ENCODE assay signal across 31 mouse cellular contexts in genomic region chr3:135672135-135672534, GRCm38 (mm10). TPM values are rescaled to one million over a fixed set of nuclear protein-coding genes. Genes with fewer than 3 reads are reported as not detected.
DNase-seq lines count a peak whose midpoint lies in the region; ATAC-seq and TF ChIP-seq lines count a peak whose summit lies in the region.
"Had no signal": no experiment of that assay in that cellular context is flagged by ENCODE, and none has a peak within 500 bp of the region (broad histone marks: within the 10 kb centered on the region; RNA-seq: fewer than 3 reads in every experiment).

No protein-coding gene starts in this region.

- TF ChIP-seq CTCF in hindbrain, postnatal 0 days (IDR thresholded peaks at IDR 0.05; ENCODE audit: low read depth): no peak
- TF ChIP-seq CTCF in midbrain, postnatal 0 days (IDR thresholded peaks at IDR 0.05): no peak
- TF ChIP-seq CTCF in brain, embryonic 14.5 days (IDR thresholded peaks at IDR 0.05; ENCODE audit: borderline replicate concordance, extremely low read depth, insufficient read depth, insufficient read length): no peak
- no peak for TF ChIP-seq CTCF in embryonic fibroblast, embryonic 13.5 days (IDR thresholded peaks at IDR 0.05; ENCODE audit: borderline replicate concordance, insufficient read depth, low read length)

- peak; percentile 45 for DNase-seq in hindbrain, embryonic 11.5 days (ENCODE audit: low spot score)
- no peak for DNase-seq in hindbrain, postnatal 0 days (ENCODE audit: low spot score)
- no peak for DNase-seq in midbrain, postnatal 0 days (ENCODE audit: low spot score)
- DNase-seq in brain, embryonic 14.5 days (ENCODE audit: low read depth): peak; percentile 74
- DNase-seq in heart, adult 9 months (ENCODE audit: low spot score in 2 of 2): no peak
- no peak for DNase-seq in adrenal gland, adult 18-20 months (ENCODE audit: low spot score in 2 of 2)
- DNase-seq: adrenal gland, adult 8-10 months; cerebellum, adult 8-10 months; cerebellum, postnatal 25 days; gastrocnemius, adult 2 months; gastrocnemius, postnatal 36 days; heart, adult 18-20 months; heart, postnatal 10 days; kidney, adult 11 months; kidney, postnatal 14 days; layer of hippocampus, adult 9-11 months; lung, embryonic 14.5 days; lung, postnatal 36 days; right cerebral cortex, adult 18-20 months had no signal

- peaks cover 6% of the 10 kb centered on the region for H3K4me1 ChIP-seq in hindbrain, embryonic 11.5 days (replicated peaks; ENCODE audit: control insufficient read depth, insufficient read depth, low read length)
- peaks cover 25% of the 10 kb centered on the region; the same call in 1 of the 2 replicates for H3K4me1 ChIP-seq in hindbrain, postnatal 0 days (ENCODE audit: insufficient read depth, low read length)
- peaks cover 23% of the 10 kb centered on the region; the same call in 1 of the 2 replicates for H3K4me1 ChIP-seq in midbrain, embryonic 12.5 days
- H3K4me1 ChIP-seq in midbrain, postnatal 0 days (ENCODE audit: insufficient read depth, low read length): peaks cover 5% of the 10 kb centered on the region
- H3K4me1 ChIP-seq in embryonic fibroblast, embryonic 13.5 days (ENCODE audit: control insufficient read depth, insufficient read depth, low read length): peaks cover 37% of the 10 kb centered on the region

- no peaks in the 10 kb centered on the region for H3K36me3 ChIP-seq in hindbrain, embryonic 11.5 days (ENCODE audit: control insufficient read depth, insufficient read depth, low read length)
- no peaks in the 10 kb centered on the region for H3K36me3 ChIP-seq in hindbrain, postnatal 0 days (ENCODE audit: insufficient read depth, low read length)
- H3K36me3 ChIP-seq in midbrain, embryonic 12.5 days: 0 out of 2 replicates have a peak, but pooled peaks cover 3% of the 10 kb centered on the region
- 0 out of 2 replicates have a peak, but pooled peaks cover 2% of the 10 kb centered on the region for H3K36me3 ChIP-seq in midbrain, postnatal 0 days (ENCODE audit: insufficient read depth, low read length)
- H3K36me3 ChIP-seq: limb, embryonic 15.5 days; neural tube, embryonic 12.5 days had no signal

- no peaks in the 10 kb centered on the region for H3K27me3 ChIP-seq in hindbrain, embryonic 11.5 days (ENCODE audit: control insufficient read depth, insufficient read depth, low read length)
- no peaks in the 10 kb centered on the region for H3K27me3 ChIP-seq in hindbrain, postnatal 0 days (ENCODE audit: insufficient read depth, low read length)
- no peaks in the 10 kb centered on the region for H3K27me3 ChIP-seq in midbrain, embryonic 12.5 days
- H3K27me3 ChIP-seq in midbrain, postnatal 0 days (ENCODE audit: insufficient read depth, low read length): no peaks in the 10 kb centered on the region
- H3K27me3 ChIP-seq: CH12.LX; heart, embryonic 13.5 days; limb, embryonic 15.5 days; liver, embryonic 15.5 days; neural tube, embryonic 12.5 days had no signal

- peak; percentile 62; the same call in 1 of the 2 replicates for ATAC-seq in hindbrain, embryonic 11.5 days (ENCODE audit: low FRiP score)
- ATAC-seq in hindbrain, postnatal 0 days: no peak
- ATAC-seq in midbrain, embryonic 12.5 days (ENCODE audit: low FRiP score, low read depth): peak; percentile 36
- no peak for ATAC-seq in midbrain, postnatal 0 days (ENCODE audit: low FRiP score)
- ATAC-seq: activated CD4-positive, CD25-positive, alpha-beta regulatory T cell, adult 4 months; inflammation-experienced regulatory T-cells, adult 6 months had no signal

- H3K4me2 ChIP-seq in hindbrain, embryonic 11.5 days (replicated peaks; ENCODE audit: low read depth, low read length): no peak overlapping the region
- H3K4me2 ChIP-seq in hindbrain, postnatal 0 days (ENCODE audit: low read depth, low read length): no peak overlapping the region
- H3K4me2 ChIP-seq in midbrain, embryonic 12.5 days (replicated peaks): no peak overlapping the region
- H3K4me2 ChIP-seq in midbrain, postnatal 0 days (ENCODE audit: low read depth, low read length, poor library complexity, severe bottlenecking): no peak overlapping the region
- H3K4me2 ChIP-seq: heart, embryonic 13.5 days; limb, embryonic 15.5 days; liver, embryonic 15.5 days; lung, embryonic 14.5 days; midbrain, embryonic 11.5 days; neural tube, embryonic 12.5 days had no signal

- no peaks in the 10 kb centered on the region for H3K9me3 ChIP-seq in hindbrain, embryonic 11.5 days (ENCODE audit: control insufficient read depth, low read length)
- H3K9me3 ChIP-seq in hindbrain, postnatal 0 days (ENCODE audit: low read length): no peaks in the 10 kb centered on the region
- H3K9me3 ChIP-seq in midbrain, embryonic 12.5 days: 0 out of 2 replicates have a peak, but pooled peaks cover 3% of the 10 kb centered on the region
- no peaks in the 10 kb centered on the region for H3K9me3 ChIP-seq in midbrain, postnatal 0 days (ENCODE audit: low read length)
- H3K9me3 ChIP-seq: forebrain, embryonic 10.5 days; heart, embryonic 13.5 days; limb, embryonic 10.5 days; limb, embryonic 15.5 days; liver, embryonic 15.5 days; neural tube, embryonic 12.5 days had no signal

- WGBS in hindbrain, embryonic 11.5 days: 66% methylated on average over 5 of the region's 5 CpGs
- WGBS in hindbrain, postnatal 0 days: 68% methylated on average over 5 of the region's 5 CpGs
- 61% methylated on average over 5 of the region's 5 CpGs for WGBS in midbrain, embryonic 12.5 days
- 50% methylated on average over 5 of the region's 5 CpGs for WGBS in midbrain, postnatal 0 days

- H3K9ac ChIP-seq in hindbrain, embryonic 11.5 days (ENCODE audit: low read depth, low read length): no peak overlapping the region
- no peak overlapping the region for H3K9ac ChIP-seq in hindbrain, postnatal 0 days (replicated peaks; ENCODE audit: low read length)
- no peak overlapping the region for H3K9ac ChIP-seq in midbrain, embryonic 12.5 days (replicated peaks)
- H3K9ac ChIP-seq in midbrain, postnatal 0 days (replicated peaks; ENCODE audit: low read length, poor library complexity, severe bottlenecking): no peak overlapping the region
- H3K9ac ChIP-seq: heart, embryonic 13.5 days; limb, embryonic 15.5 days; liver, embryonic 15.5 days; lung, embryonic 14.5 days; neural tube, embryonic 12.5 days had no signal

- no peak overlapping the region for H3K4me3 ChIP-seq in hindbrain, embryonic 11.5 days (ENCODE audit: low read depth, low read length)
- no peak overlapping the region for H3K4me3 ChIP-seq in hindbrain, postnatal 0 days (ENCODE audit: low read length)
- H3K4me3 ChIP-seq in midbrain, embryonic 12.5 days: no peak overlapping the region
- H3K4me3 ChIP-seq in midbrain, postnatal 0 days (ENCODE audit: low read depth, low read length): no peak overlapping the region
- H3K4me3 ChIP-seq in embryonic fibroblast, embryonic 13.5 days (ENCODE audit: insufficient read depth, low read length): no peak overlapping the region
- H3K4me3 ChIP-seq: forebrain, embryonic 10.5 days; gastrocnemius, adult 2 months; heart, embryonic 13.5 days; limb, embryonic 10.5 days; limb, embryonic 15.5 days; liver, embryonic 15.5 days; neural tube, embryonic 12.5 days had no signal

- H3K27ac ChIP-seq in hindbrain, embryonic 11.5 days (ENCODE audit: low read depth, low read length): no peak overlapping the region
- H3K27ac ChIP-seq in hindbrain, postnatal 0 days: no peak overlapping the region
- H3K27ac ChIP-seq in midbrain, embryonic 12.5 days (replicated peaks): no peak overlapping the region
- H3K27ac ChIP-seq in midbrain, postnatal 0 days (ENCODE audit: low read depth, low read length): no peak overlapping the region
- peak overlapping the region; percentile 39 for H3K27ac ChIP-seq in embryonic fibroblast, embryonic 13.5 days (ENCODE audit: insufficient read depth, low read length)
- H3K27ac ChIP-seq: forebrain, embryonic 10.5 days; gastrocnemius, adult 2 months; heart, embryonic 13.5 days; limb, embryonic 10.5 days; liver, embryonic 15.5 days; neural tube, embryonic 12.5 days had no signal

- no peak for TF ChIP-seq POLR2A in brain, embryonic 14.5 days (IDR thresholded peaks at IDR 0.05; ENCODE audit: borderline replicate concordance, extremely low read depth, insufficient read depth, insufficient read length, poor library complexity, severe bottlenecking)
- no peak for TF ChIP-seq POLR2A in embryonic fibroblast, embryonic 13.5 days (IDR thresholded peaks at IDR 0.05; ENCODE audit: low read depth, low read length)

RNA-seq across cellular contexts. Expression of gene Nfkb1, which starts 19.2 kb away (rescaled TPM):
- 10.6 and 12.3 TPM in 2 replicates for polyA plus RNA-seq in hindbrain, embryonic 11.5 days (2014; fragmentation: Nextera tagmentation; extraction: Ambion mirVana)
- 21.9 and 40.1 TPM in 2 replicates for total RNA-seq in hindbrain, postnatal 0 days (2014; rRNA removed)
- 5.0 and 5.1 TPM in 2 replicates for polyA plus RNA-seq in hindbrain, postnatal 0 days (2015; fragmentation: Nextera tagmentation; extraction: Ambion mirVana)
- 9.0 and 10.5 TPM in 2 replicates for polyA plus RNA-seq in midbrain, embryonic 12.5 days (2016; fragmentation: Nextera tagmentation; extraction: Ambion mirVana)
- 26.2 and 27.0 TPM in 2 replicates for total RNA-seq in midbrain, postnatal 0 days (2014; rRNA removed)
- polyA plus RNA-seq in midbrain, postnatal 0 days (2015; fragmentation: Nextera tagmentation; extraction: Ambion mirVana): 4.1 and 4.2 TPM in 2 replicates
- polyA plus RNA-seq in brain, embryonic 14.5 days (2012; rRNA removed): 25.0 and 25.5 TPM in 2 replicates
- 45.4 and 54.8 TPM in 2 replicates for polyA plus RNA-seq in embryonic fibroblast, embryonic 13.5 days (2011; ENCODE audit: insufficient read length, low read depth, missing spikeins)
- total RNA-seq in adrenal gland, adult 18-20 months (2021): 10 to 100 TPM; 43.3 to 54.9 TPM

Comparison
In these comparisons a context has a peak if more than half of its experiments do, and no peak if none do; other contexts are left out.
1. ATAC-seq: peak in hindbrain, embryonic 11.5 days (single experiment) and midbrain, embryonic 12.5 days (single experiment); none in hindbrain, postnatal 0 days (single experiment) and midbrain, postnatal 0 days (single experiment).
2. DNase-seq: peak in hindbrain, embryonic 11.5 days (single experiment) and brain, embryonic 14.5 days (single experiment); none in hindbrain, postnatal 0 days (single experiment), midbrain, postnatal 0 days (single experiment), heart, adult 9 months (0 of 2) and adrenal gland, adult 18-20 months (0 of 2).